ENCODE assay signal across 27 mouse cellular contexts in the genomic region with DNA sequence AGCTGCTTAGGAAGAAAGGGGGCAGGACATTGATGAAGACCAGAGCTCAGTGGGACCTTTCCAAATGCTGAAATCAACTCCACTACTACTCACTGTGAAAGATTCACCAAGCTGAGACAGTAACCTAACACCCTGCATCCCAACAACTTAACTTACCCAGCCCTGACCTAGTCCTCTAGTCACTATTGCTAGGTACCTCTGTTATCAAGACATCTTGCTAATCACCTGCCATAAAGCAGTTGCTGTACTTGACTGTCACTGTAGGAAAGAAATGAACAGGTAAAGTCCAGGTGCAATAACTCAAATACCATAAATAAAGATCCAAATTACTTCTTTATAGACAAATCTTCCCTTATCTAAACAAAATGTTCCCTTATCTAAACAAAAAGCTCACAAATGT.
"Had no signal": no experiment of that assay in that cellular context is flagged by ENCODE, and none has a peak within 500 bp of the region (broad histone marks: within the 10 kb centered on the region; RNA-seq: fewer than 3 reads in every experiment).

No protein-coding gene starts in this region.

- H3K4me3 ChIP-seq: gastrocnemius, adult 2 months; heart, adult 2 months; heart, embryonic 13.5 days; heart, embryonic 15.5 days; hindbrain, embryonic 10.5 days; hindbrain, embryonic 12.5 days; kidney, embryonic 15.5 days; left cerebral cortex, adult 2 months; limb, embryonic 10.5 days; limb, embryonic 12.5 days; liver, embryonic 13.5 days; liver, embryonic 15.5 days had no signal

- H3K27ac ChIP-seq: gastrocnemius, adult 2 months; heart, adult 2 months; heart, embryonic 13.5 days; heart, embryonic 15.5 days; hindbrain, embryonic 10.5 days; hindbrain, embryonic 12.5 days; hindbrain, embryonic 14.5 days; kidney, embryonic 15.5 days; kidney, postnatal 0 days; left cerebral cortex, adult 2 months; limb, embryonic 10.5 days; limb, embryonic 12.5 days; liver, embryonic 13.5 days; liver, embryonic 15.5 days had no signal

- H3K4me2 ChIP-seq: heart, embryonic 11.5 days; heart, embryonic 13.5 days; heart, embryonic 15.5 days; hindbrain, embryonic 12.5 days; hindbrain, embryonic 14.5 days; kidney, embryonic 15.5 days; limb, embryonic 12.5 days; liver, embryonic 11.5 days; liver, embryonic 13.5 days; liver, embryonic 15.5 days had no signal

- ATAC-seq: hindbrain, embryonic 16.5 days; inflammation-experienced regulatory T-cells, adult 6 months had no signal

- H3K4me1 ChIP-seq: hindbrain, embryonic 12.5 days; liver, embryonic 13.5 days; liver, embryonic 15.5 days had no signal

- H3K36me3 ChIP-seq: heart, embryonic 13.5 days; heart, embryonic 15.5 days; hindbrain, embryonic 10.5 days; hindbrain, embryonic 12.5 days; kidney, embryonic 15.5 days; limb, embryonic 10.5 days; limb, embryonic 12.5 days; liver, embryonic 13.5 days; liver, embryonic 15.5 days had no signal

- DNase-seq: gastrocnemius, adult 2 months; gastrocnemius, postnatal 10 days; gastrocnemius, postnatal 25 days; heart, adult 2 months; heart, postnatal 4 days; kidney, adult 11 months; kidney, adult 2 months; kidney, adult 9 months; kidney, postnatal 14 days; kidney, postnatal 36 days; liver; liver, embryonic 13.5 days had no signal

- H3K9ac ChIP-seq: heart, embryonic 13.5 days; heart, embryonic 15.5 days; hindbrain, embryonic 12.5 days; hindbrain, embryonic 14.5 days; kidney, embryonic 15.5 days; limb, embryonic 12.5 days; liver, embryonic 13.5 days; liver, embryonic 15.5 days had no signal

- H3K9me3 ChIP-seq: heart, embryonic 13.5 days; heart, embryonic 15.5 days; hindbrain, embryonic 10.5 days; hindbrain, embryonic 12.5 days; kidney, embryonic 15.5 days; limb, embryonic 10.5 days; limb, embryonic 12.5 days; liver, embryonic 13.5 days; liver, embryonic 15.5 days had no signal

- H3K27me3 ChIP-seq: heart, embryonic 13.5 days; heart, embryonic 15.5 days; hindbrain, embryonic 12.5 days; kidney, embryonic 15.5 days; limb, embryonic 12.5 days; liver, embryonic 13.5 days; liver, embryonic 15.5 days had no signal
